Mouse (Mus musculus) forebrain, postnatal 0 days (tissue): ENCODE results near the gene Rab29. TPM values are rescaled to one million over a fixed set of nuclear protein-coding genes. Genes with fewer than 3 reads are reported as not detected.
"Not testable (repeated sequence)": the region's sequence is repeated elsewhere in the genome, so short reads cannot be mapped to it uniquely, and the experiment has no call there.

ENCODE experiments used
- ATAC-seq: fragments of 200-750 bp; cut with Nextera tagmentation; 2 replicates; pipeline ENCODE4 v1.8.0; 2017; ENCODE audit warnings: mild to moderate bottlenecking, moderate library complexity
- DNase-seq: peaks from one replicate; pipeline ENCODE4 v3.0.0-alpha.2; 2015
- H3K27ac ChIP-seq: fragments of 300-500 bp; sonication (generic); 2 replicates; pipeline ENCODE4 v1.5.1; 2014; ENCODE audit warnings: low read depth, mild to moderate bottlenecking, antibody characterized with exemption, low read length, moderate library complexity, mixed read lengths
- H3K27me3 ChIP-seq: fragments of 300-500 bp; sonication (generic); 2 replicates; pipeline ENCODE4 v1.6.1; 2014; ENCODE audit warnings: mild to moderate bottlenecking, low read length, mixed read lengths; ENCODE audit not compliant: insufficient read depth
- H3K36me3 ChIP-seq: fragments of 300-500 bp; sonication (generic); 2 replicates; pipeline ENCODE4 v1.6.1; 2014; ENCODE audit warnings: mild to moderate bottlenecking, moderate library complexity; ENCODE audit not compliant: insufficient read depth
- H3K4me1 ChIP-seq: fragments of 300-500 bp; sonication (generic); 2 replicates; pipeline ENCODE4 v1.6.1; 2014; ENCODE audit warnings: antibody characterized with exemption; ENCODE audit not compliant: insufficient read depth
- H3K4me2 ChIP-seq: fragments of 300-500 bp; sonication (generic); 2 replicates; pipeline ENCODE4 v1.6.1; 2014; ENCODE audit warnings: low read depth, mild to moderate bottlenecking, moderate library complexity
- H3K4me3 ChIP-seq: fragments of 300-500 bp; sonication (generic); 2 replicates; pipeline ENCODE4 v1.5.1; 2014; ENCODE audit warnings: low read depth, low read length, mixed read lengths
- H3K9ac ChIP-seq: fragments of 300-500 bp; sonication (generic); 2 replicates; pipeline ENCODE4 v1.6.1; 2014; ENCODE audit warnings: mild to moderate bottlenecking
- H3K9me3 ChIP-seq: fragments of 300-500 bp; sonication (generic); 2 replicates; pipeline ENCODE4 v1.6.1; 2016; ENCODE audit warnings: low read length
- CTCF ChIP-seq: sonication (generic); IDR thresholded peaks from 2 replicates; pipeline ENCODE4 v1.5.1; 2016; ENCODE audit warnings: antibody characterized with exemption, control low read depth, low read depth
- WGBS: fragments of 180-500 bp; shearing (Covaris S2); extraction: QIAGEN DNeasy Blood & Tissue Kit; methylation state at CpG from one replicate; pipeline ENCODE4 v1.1.7; 2014; 5-methylcytosine and 5-hydroxymethylcytosine counted together
- polyA plus RNA-seq: library from polyadenylated mRNA; unstranded; fragments of >200 nt; fragmentation: Nextera tagmentation; extraction: Ambion mirVana; gene quantifications from 2 replicates; pipeline ENCODE4 v1.2.1, GENCODE M21; 2015
- total RNA-seq: library from RNA; depleted of rRNA; stranded (reverse); fragments of >200 nt; gene quantifications from 2 replicates; pipeline ENCODE4 v1.2.3, GENCODE M21; 2014; rRNA removed

Rab29 gene
- total RNA-seq = 7.9 and 9.1 TPM in 2 replicates
- polyA plus RNA-seq = 9.3 and 9.8 TPM in 2 replicates

- Histone ChIP-seq H3K27me3 (no peaks in the 10 kb centered on the region), H3K4me2 (peak within 1 kb of the TSS; percentile 55), H3K4me3 (peak within 1 kb of the TSS; percentile 43), H3K9ac (peak within 1 kb of the TSS; percentile 31; the same call in 1 of the 2 replicates), H3K9me3 (no peaks in the 10 kb centered on the region), H3K36me3 (no peaks in the 10 kb centered on the region), H3K27ac (no peak within 1 kb of the TSS), H3K4me1 (no peaks in the 10 kb centered on the region)
- 3% methylated on average over 46 of the region's 46 CpGs for WGBS
- peak; percentile 93 for TF ChIP-seq CTCF
- ATAC-seq = peak; percentile 99
- DNase-seq = peak; percentile 94
These were observed at the start of gene Rab29 for GRCm38 (mm10) chr1:131867093-131867945. Rab29 (plus strand) TSS chr1:131867224.

GRCm38 (mm10) chr1:131820353-131820752 is 46.7 kb upstream of the Rab29 start:
- 0 out of 2 replicates have a peak overlapping the region, but pooled peaks have one; percentile 35 for H3K27ac ChIP-seq
- H3K9me3 ChIP-seq, H3K27me3 ChIP-seq, H3K4me1 ChIP-seq, H3K9ac ChIP-seq, H3K4me2 ChIP-seq, H3K36me3 ChIP-seq, ATAC-seq, DNase-seq, H3K4me3 ChIP-seq: not testable (repeated sequence)
- WGBS = 57% methylated on average over 8 of the region's 9 CpGs

- peak; percentile 75 for DNase-seq
- 0 out of 2 replicates have a peak overlapping the region, but pooled peaks have one; percentile 35 for H3K27ac ChIP-seq
- WGBS = 39% methylated on average over 10 of the region's 10 CpGs
- H3K36me3 ChIP-seq = no peaks in the 10 kb centered on the region
- peak; percentile 64 for ATAC-seq
- H3K9me3 ChIP-seq = no peaks in the 10 kb centered on the region
- no peak overlapping the region for H3K9ac ChIP-seq
- H3K4me2 ChIP-seq = no peak overlapping the region
- no peaks in the 10 kb centered on the region for H3K27me3 ChIP-seq
- H3K4me1 ChIP-seq = no peaks in the 10 kb centered on the region
- H3K4me3 ChIP-seq = no peak overlapping the region
- TF ChIP-seq CTCF = no peak
These were observed 46.1 kb upstream of the Rab29 start for GRCm38 (mm10) chr1:131820887-131821328.

- H3K9me3 ChIP-seq = no peaks in the 10 kb centered on the region
- no peak overlapping the region for H3K9ac ChIP-seq
- no peak overlapping the region for H3K27ac ChIP-seq
- 73% methylated on average over 8 of the region's 8 CpGs for WGBS
- H3K27me3 ChIP-seq = no peaks in the 10 kb centered on the region
- no peak overlapping the region for H3K4me3 ChIP-seq
- no peaks in the 10 kb centered on the region for H3K36me3 ChIP-seq
- H3K4me1 ChIP-seq = peaks cover 5% of the 10 kb centered on the region
- ATAC-seq = no peak
- no peak for DNase-seq
- no peak for TF ChIP-seq CTCF
- H3K4me2 ChIP-seq = no peak overlapping the region
These were observed 44.7 kb upstream of the Rab29 start for GRCm38 (mm10) chr1:131822292-131822691.

GRCm38 (mm10) chr1:131822856-131823492 is 44.0 kb upstream of the Rab29 start:
- no peaks in the 10 kb centered on the region for H3K27me3 ChIP-seq
- peaks cover 6% of the 10 kb centered on the region for H3K4me1 ChIP-seq
- DNase-seq = no peak
- no peak for ATAC-seq
- no peak for TF ChIP-seq CTCF
- H3K9me3 ChIP-seq = no peaks in the 10 kb centered on the region
- no peak overlapping the region for H3K4me3 ChIP-seq
- WGBS = 94% methylated on average over 1 of the region's 1 CpGs
- H3K4me2 ChIP-seq = no peak overlapping the region
- no peak overlapping the region for H3K27ac ChIP-seq
- H3K36me3 ChIP-seq = no peaks in the 10 kb centered on the region
- no peak overlapping the region for H3K9ac ChIP-seq

GRCm38 (mm10) chr1:131823563-131823962 is 43.5 kb upstream of the Rab29 start:
- WGBS = 54% methylated on average over 5 of the region's 5 CpGs
- Histone ChIP-seq H3K9ac (no peak overlapping the region), H3K4me1 (peaks cover 6% of the 10 kb centered on the region), H3K9me3 (no peaks in the 10 kb centered on the region), H3K27me3 (no peaks in the 10 kb centered on the region), H3K27ac (no peak overlapping the region), H3K4me3 (no peak overlapping the region), H3K36me3 (no peaks in the 10 kb centered on the region), H3K4me2 (no peak overlapping the region)
- no peak for TF ChIP-seq CTCF
- ATAC-seq = no peak
- no peak for DNase-seq
